Comparison of ENCODE assay signal across 7 mouse cellular contexts in the genomic region with DNA sequence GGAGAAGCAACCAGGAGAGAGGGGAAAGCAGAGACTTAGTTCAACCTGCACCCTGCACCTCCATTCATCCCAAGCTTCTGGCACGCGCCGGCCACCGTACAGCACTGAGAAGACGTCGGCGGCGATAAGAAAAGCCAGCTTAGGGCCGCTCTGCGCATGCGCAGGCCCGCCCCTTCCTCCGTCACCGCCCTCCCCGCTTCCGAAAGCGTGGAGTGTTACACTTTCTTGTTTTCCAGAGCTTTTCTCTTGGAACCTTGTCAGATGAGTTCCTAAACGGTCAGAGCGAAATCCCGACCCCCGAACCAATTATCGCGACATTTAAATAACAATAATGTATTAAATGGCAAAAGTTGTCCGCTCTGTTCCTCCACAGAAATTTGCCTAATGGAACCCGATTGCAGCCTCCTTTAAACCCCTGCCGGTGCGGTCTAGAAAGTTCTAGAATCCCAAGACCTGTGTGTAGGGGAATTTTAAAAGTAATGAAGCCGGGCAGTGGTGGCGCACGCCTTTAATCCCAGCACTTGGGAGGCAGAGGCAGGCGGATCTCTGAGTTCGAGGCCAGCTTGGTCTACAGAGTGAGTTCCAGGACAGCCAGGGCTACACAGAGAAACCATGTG. TPM values are rescaled to one million over a fixed set of nuclear protein-coding genes. Genes with fewer than 3 reads are reported as not detected.
DNase-seq lines count a peak whose midpoint lies in the region; ATAC-seq lines count a peak whose summit lies in the region.

Gene Ints2 (minus strand): TSS at position 116 of the 617 bp plus-strand sequence.

- DNase-seq in adrenal gland, postnatal 25 days: peak; percentile 96
- peak; percentile 99 for DNase-seq in heart, adult 11 months
- DNase-seq in kidney, adult 18-20 months: peak; percentile 94
- peak; percentile 94 for DNase-seq in limb, embryonic 11.5 days (ENCODE audit: low spot score)
- DNase-seq in midbrain, embryonic 14.5 days: peak; percentile 98
- DNase-seq in spleen, adult 18-20 months: peak; percentile 85 to 93

- ATAC-seq in embryonic facial prominence, embryonic 12.5 days (ENCODE audit: insufficient number of reproducible peaks, insufficient read depth, low FRiP score, low TSS enrichment): peak; percentile 86
- ATAC-seq in limb, embryonic 11.5 days (ENCODE audit: insufficient number of reproducible peaks, low FRiP score, low TSS enrichment, low read depth): no peak
- peak; percentile 85 for ATAC-seq in midbrain, embryonic 14.5 days (ENCODE audit: low FRiP score, low TSS enrichment)

- H3K27ac ChIP-seq in embryonic facial prominence, embryonic 12.5 days: peak within 1 kb of the TSS; percentile 72; the same call in 1 of the 2 replicates
- 0 out of 2 replicates have a peak within 1 kb of the TSS, but pooled peaks have one; percentile 36 for H3K27ac ChIP-seq in limb, embryonic 11.5 days (replicated peaks; ENCODE audit: low read depth, low read length)
- peak within 1 kb of the TSS; percentile 78 for H3K27ac ChIP-seq in midbrain, embryonic 14.5 days (replicated peaks; ENCODE audit: low read depth, low read length)

- 9% methylated on average over 32 of the region's 32 CpGs for WGBS in embryonic facial prominence, embryonic 12.5 days
- 10% methylated on average over 32 of the region's 32 CpGs for WGBS in limb, embryonic 11.5 days
- 9% methylated on average over 32 of the region's 32 CpGs for WGBS in midbrain, embryonic 14.5 days

- peak within 1 kb of the TSS; percentile 76 for H3K9ac ChIP-seq in embryonic facial prominence, embryonic 12.5 days
- H3K9ac ChIP-seq in limb, embryonic 11.5 days (ENCODE audit: low read length): peak within 1 kb of the TSS; percentile 80
- peak within 1 kb of the TSS; percentile 91 for H3K9ac ChIP-seq in midbrain, embryonic 14.5 days (replicated peaks; ENCODE audit: low read length)

- peak within 1 kb of the TSS; percentile 66 for H3K4me3 ChIP-seq in embryonic facial prominence, embryonic 12.5 days
- peak within 1 kb of the TSS; percentile 79 for H3K4me3 ChIP-seq in limb, embryonic 11.5 days (ENCODE audit: low read depth, low read length)
- peak within 1 kb of the TSS; percentile 55 for H3K4me3 ChIP-seq in midbrain, embryonic 14.5 days (replicated peaks; ENCODE audit: low read depth, low read length)

- H3K27me3 ChIP-seq in embryonic facial prominence, embryonic 12.5 days: no peaks in the 10 kb centered on the region
- no peaks in the 10 kb centered on the region for H3K27me3 ChIP-seq in limb, embryonic 11.5 days (ENCODE audit: control insufficient read depth, insufficient read depth, low read length)
- H3K27me3 ChIP-seq in midbrain, embryonic 14.5 days (ENCODE audit: control insufficient read depth, insufficient read depth, low read length): no peaks in the 10 kb centered on the region

- H3K4me2 ChIP-seq in embryonic facial prominence, embryonic 12.5 days (replicated peaks): peak within 1 kb of the TSS; percentile 58
- H3K4me2 ChIP-seq in limb, embryonic 11.5 days (ENCODE audit: low read depth, severe bottlenecking): peak within 1 kb of the TSS; percentile 71
- peak within 1 kb of the TSS; percentile 67 for H3K4me2 ChIP-seq in midbrain, embryonic 14.5 days (ENCODE audit: low read length)

- H3K9me3 ChIP-seq in embryonic facial prominence, embryonic 12.5 days: no peaks in the 10 kb centered on the region
- H3K9me3 ChIP-seq in limb, embryonic 11.5 days (ENCODE audit: control insufficient read depth, low read length): no peaks in the 10 kb centered on the region
- H3K9me3 ChIP-seq in midbrain, embryonic 14.5 days (ENCODE audit: control insufficient read depth, low read length): no peaks in the 10 kb centered on the region

- peaks cover 9% of the 10 kb centered on the region for H3K36me3 ChIP-seq in embryonic facial prominence, embryonic 12.5 days
- H3K36me3 ChIP-seq in limb, embryonic 11.5 days (ENCODE audit: control insufficient read depth, insufficient read depth, low read length): peaks cover 6% of the 10 kb centered on the region; the same call in 1 of the 2 replicates
- peaks cover 10% of the 10 kb centered on the region; the same call in 1 of the 2 replicates for H3K36me3 ChIP-seq in midbrain, embryonic 14.5 days (ENCODE audit: control insufficient read depth, insufficient read depth, low read length)

- H3K4me1 ChIP-seq in embryonic facial prominence, embryonic 12.5 days: peaks cover 11% of the 10 kb centered on the region
- no peaks in the 10 kb centered on the region; the same call in 1 of the 2 replicates for H3K4me1 ChIP-seq in limb, embryonic 11.5 days (ENCODE audit: control insufficient read depth, insufficient read depth, low read length)
- peaks cover 10% of the 10 kb centered on the region for H3K4me1 ChIP-seq in midbrain, embryonic 14.5 days (ENCODE audit: control insufficient read depth, insufficient read depth, low read length)

RNA-seq across cellular contexts. Expression of gene Ints2, which starts in this region (rescaled TPM):
- 17.4 and 21.0 TPM in 2 replicates for total RNA-seq in adrenal gland, postnatal 25 days (2021)
- 48.2 and 50.1 TPM in 2 replicates for polyA plus RNA-seq in embryonic facial prominence, embryonic 12.5 days (2016; fragmentation: Nextera tagmentation; extraction: Ambion mirVana)
- 52.7 and 53.8 TPM in 2 replicates for polyA plus RNA-seq in limb, embryonic 11.5 days (2014; fragmentation: Nextera tagmentation; extraction: Ambion mirVana)
- polyA plus RNA-seq in midbrain, embryonic 14.5 days (2014; fragmentation: Nextera tagmentation; extraction: Ambion mirVana): 15.5 and 25.6 TPM in 2 replicates
